Mouse (Mus musculus) regulatory T cell (primary cell): ENCODE measurements around the gene Gmpr.
"Not testable (repeated sequence)": the region's sequence is repeated elsewhere in the genome, so short reads cannot be mapped to it uniquely, and the experiment has no call there.

ENCODE experiments used
- in situ Hi-C: fragments of 300-600 bp; cut with MboI, MseI; formaldehyde crosslinking; loops from one replicate; pipeline ENCODE4 v1.15.1; 2025; ENCODE audit warnings: high pct_unique_total_duplicates

Gene Gmpr

DNA sequence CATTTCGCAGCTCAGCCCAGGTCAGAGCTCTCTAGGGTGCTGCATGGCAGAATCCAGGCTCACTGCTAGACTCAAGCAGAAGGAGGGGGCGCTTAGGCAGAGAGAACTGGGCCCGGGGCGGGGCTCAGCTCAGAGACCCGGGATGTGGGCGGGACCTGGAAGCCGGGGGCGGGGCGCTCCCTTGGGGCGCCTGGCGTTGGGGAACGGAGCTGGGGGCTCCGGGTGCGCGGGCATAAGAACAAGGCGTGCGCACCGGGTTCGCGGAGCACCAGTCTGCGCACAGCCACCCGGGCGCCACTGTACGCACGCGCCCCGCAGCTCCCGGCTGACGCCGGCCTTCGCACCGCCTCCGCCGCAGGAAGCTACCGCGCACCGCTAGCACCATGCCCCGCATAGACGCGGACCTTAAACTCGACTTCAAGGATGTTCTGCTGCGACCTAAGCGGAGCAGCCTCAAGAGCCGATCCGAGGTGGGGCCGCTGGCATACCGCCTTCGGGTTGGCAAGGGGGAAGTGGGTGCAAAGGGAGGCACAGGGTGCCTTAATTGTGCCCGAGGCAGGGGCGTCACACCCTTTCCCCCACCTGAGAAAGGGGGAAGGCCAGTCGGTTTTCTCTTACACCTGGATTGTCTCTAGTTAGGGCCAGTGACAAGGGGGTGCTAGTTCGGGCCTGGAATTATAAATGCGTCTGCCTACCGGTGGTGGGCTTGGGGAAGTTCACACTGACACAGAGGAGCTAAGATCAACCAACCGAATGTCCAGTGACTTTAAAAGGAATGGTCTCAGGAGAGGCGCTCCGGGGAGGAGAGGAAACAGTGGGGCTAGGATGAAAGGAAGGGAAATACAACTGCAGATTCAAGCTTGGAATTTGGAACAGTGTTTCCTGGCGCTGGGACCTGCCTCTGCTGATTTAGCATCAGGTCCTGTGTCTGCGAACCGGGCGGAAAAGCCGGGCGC is at the start of gene Gmpr:
Gene Gmpr, plus strand, starts transcription at position 171 of the 956 bp plus-strand sequence.
- in situ Hi-C loops, result no loop called here

DNA sequence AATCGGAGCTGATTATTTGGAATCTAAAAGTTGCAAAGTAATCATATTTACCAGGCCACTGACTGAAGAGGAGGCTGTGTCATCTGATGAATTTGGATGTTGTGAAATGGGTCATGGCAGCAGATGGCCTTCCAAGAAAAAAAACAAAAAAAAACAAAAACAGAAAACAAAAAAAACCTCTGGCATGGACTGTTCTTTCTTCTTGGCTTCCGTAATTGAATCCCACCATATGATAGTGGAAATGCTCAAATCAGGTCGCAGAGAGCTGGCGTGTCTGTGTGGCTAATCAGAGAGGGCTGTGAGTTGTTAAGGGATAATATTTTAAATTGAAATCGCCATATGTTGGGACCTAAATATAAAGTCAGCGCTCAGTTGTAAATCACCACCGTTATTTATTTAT is 49.8 kb upstream of the Gmpr start:
- in situ Hi-C loops, result no loop called here

DNA sequence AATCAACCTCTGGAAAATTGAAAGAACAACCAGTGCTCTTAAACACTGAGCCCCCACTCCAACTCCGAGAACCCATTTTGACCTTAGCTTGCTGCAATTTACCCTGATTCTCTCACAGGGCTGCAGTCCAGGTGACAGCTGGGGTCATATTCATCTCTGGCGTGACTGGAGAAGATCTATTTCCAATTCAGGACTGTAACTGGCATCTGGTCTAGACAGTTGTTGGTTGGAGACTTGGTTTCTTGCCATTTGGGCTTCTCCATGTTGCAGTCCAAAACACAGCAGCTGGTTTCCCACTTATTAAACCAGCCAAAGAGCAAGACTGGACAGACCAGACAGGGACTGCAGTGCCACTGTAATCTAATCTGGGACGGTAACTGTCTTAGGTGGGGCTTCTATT is 47.1 kb upstream of the Gmpr start:
- in situ Hi-C loops, result no loop called here

DNA sequence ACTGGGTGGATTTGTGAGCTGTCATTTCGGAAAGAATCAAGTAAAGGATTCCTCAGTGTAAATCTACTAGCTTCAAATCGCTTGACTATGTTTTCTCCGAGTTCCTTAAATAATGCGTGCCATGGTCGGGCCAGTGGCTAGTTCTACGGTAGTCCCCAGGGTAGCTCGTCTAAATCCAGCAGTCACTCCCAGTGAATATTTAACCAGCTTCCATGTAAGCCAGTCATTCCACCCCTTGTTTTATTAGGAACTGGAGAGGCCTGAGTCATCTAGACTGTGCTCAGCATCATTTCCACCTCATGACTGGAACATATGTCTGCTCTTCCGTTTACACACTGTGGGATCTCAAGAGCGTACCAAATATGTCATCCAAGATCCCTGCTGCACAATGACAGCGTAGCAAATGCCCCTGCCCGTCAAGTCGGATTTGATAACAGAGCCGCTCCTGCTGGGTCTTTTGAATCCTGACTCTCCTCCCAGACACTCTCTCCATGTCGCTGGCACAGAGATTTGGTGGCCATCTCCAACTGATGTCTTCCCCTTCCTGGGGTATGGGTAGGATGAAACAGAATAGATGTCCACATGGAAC is 45.8 kb upstream of the Gmpr start:
- in situ Hi-C loops, result no loop called here

DNA sequence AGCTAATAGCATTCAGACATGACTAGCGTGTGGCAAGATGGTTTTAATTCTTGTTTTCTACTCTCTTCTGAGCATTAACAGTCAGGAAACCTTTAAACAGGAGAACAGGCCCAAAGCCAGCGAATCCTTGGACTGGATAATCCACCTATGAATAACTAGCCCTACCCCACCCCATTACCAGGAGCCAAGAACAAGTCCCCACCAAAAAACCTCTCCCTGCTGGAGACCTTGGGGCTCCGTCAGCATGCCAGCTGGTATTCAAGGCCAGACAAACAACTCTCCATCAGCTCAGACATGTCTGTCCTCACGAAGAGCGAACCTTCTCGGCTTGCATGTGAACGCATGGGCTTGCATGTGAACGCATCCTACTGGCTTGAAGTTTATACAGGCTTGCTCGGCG is 41.6 kb upstream of the Gmpr start:
- in situ Hi-C loops, result no loop called here

DNA sequence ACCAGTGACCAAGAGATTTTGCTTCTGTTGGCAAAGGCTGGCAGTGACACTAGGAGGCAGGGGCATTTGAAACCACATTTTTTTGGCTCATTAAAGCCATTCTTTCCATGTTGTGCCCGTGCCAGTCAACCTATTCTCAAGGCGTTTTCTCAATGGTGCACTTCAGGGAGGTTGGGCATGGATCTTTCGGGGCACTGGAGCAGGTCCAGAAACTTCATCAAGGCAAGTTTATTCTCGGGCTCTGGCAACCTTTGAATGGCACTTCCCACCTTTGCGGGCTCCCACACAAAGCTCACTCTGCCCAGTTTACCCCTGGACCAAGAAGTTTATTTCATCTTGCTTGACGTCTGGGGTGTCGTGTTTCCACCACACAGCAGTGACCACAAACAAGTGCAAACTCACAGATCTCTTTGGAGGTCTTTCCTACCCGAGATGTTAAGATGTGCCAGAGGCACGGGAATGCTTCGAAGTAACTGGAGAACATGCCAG is 41.2 kb upstream of the Gmpr start:
- in situ Hi-C loops, result no loop called here

DNA sequence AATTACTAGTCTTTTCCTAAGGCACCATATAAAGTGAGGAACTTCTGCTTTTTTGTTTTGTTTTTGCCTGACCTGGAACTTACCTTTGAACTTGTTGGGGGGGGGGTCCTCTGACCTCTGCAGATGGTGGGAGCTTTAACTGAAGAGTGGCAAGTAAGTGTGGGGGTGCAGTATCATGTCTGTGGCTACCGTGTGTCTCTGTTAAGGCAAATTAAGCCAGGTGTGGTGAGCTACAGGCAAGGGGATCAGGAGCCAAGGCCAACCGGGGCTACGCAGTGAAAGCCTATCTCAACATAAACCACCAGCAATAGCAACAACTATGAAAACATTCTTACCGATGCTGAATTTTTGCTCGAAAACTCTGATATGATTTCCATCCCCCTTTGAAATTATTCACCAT is 38.5 kb upstream of the Gmpr start:
- in situ Hi-C loops, result no loop called here

DNA sequence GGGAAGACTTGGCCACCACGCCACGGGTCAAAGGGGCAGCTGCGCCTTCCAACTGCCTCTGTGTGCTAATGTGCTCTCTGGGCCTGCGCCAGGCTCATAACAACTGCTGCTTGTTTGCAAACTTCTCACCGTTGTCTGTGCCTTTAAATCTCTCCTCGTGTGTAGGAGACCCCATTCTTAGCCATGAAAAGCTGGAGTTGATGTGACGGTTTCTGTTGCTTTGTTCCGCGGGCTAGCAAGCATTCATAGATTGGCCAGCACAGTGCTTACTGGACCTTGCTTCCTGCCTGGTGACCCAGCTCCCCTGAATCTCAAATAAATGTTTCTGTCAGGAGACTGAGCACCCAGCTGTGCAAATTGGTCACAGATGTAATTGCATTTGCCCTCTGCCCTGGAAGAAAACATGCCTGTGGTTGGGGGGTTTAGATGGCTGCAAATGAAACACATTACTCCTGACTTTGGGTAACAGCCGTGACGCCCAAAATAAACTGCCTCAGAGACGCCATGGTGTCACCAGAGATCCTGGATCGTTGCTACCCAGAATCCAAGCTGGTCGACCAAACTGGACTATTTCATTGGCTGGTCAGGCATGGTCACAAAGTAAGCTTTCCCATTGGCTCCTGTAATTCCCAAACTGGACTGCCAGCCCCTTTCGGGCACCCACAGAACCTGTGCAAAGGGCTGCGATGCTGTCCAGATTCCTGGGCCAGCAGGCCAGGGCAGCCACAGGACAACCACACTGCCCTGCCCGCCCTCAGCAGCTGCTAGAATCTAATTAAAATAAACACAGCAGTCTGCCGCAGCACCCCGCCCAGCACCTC is 37.6 kb upstream of the Gmpr start:
- in situ Hi-C loops, result no loop called here

DNA sequence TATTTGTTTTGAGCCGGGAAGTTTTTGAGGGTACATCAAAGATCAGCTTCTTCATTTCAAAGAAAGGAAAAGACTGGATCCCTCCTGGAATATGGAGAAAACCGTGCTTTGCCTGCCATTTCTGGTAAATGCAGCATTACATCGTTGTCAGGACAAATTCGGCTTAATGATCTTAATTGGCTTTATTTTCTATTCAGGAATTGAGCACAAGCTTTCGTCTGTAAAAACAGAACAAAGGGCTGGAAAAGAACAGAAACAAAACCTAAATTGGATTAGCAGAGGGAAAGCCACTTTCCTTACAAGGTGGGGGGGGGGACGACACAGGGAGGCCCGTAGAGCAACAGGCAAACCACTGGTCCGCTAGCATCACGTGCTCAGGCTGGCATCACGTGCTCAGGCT is 33.9 kb upstream of the Gmpr start:
- in situ Hi-C loops, result no loop called here

DNA sequence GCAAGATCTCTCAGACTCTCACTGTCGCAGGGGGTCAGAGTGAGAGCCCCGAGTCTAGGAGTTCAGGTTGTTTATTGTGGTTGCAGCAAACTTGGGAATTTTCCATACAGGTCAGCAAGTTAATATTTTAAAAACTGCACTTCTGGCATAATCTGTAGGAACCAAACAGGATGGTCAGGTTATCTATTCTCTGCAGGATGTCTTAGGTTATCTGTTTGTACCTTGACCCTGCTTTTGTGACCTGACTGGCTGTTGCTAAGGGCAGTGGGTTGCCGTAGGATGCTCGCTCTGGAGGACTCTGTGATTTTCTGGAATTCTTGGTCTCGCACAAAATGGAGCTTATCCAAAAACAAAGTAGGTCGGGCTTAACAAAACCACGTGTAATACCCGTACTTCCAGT is 31.9 kb upstream of the Gmpr start:
- in situ Hi-C loops, result loop anchor here (5.0 kb wide), 1 partner anchor 443 kb away; no protein-coding TSS in a partner anchor

DNA sequence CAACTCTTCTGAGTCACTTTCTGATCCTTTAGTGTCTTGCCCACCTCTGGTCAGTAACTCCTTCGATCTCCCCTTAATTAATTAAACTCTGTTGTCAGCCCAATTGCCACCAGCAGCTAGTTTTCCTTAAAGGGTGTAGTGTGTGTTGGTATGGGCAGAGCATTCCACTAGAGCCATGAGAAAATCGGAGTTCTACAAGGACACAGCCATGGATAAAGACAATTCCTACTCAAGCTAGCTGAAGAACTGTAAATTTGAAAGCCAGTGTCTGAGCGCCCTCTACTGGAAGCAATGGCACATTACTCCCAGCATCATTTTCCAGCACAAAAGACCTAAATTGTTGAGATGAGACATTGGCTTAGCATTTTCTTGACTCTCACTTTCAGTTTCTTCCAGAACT is 30.1 kb upstream of the Gmpr start:
- in situ Hi-C loops, result loop anchor here (5.0 kb wide), 1 partner anchor 445 kb away; no protein-coding TSS in a partner anchor

DNA sequence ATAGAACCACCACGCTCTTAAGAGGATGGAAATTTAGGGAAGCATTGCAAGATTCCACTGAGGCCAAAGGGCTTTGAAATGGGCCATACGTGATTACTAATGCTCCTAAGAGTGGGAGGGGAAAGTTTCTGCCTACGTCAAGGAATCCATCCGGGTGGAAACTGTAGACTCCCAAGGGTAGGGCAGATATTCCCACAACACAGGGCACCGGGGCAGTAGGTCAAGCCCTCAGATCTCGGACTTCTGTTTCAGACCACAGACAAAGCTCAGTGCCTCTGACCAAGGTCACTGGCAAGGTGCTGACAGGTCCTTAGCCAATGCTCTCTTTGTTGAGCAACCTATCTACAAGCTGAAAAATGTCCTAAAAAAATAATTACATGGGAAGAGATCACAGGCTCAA is 27.3 kb upstream of the Gmpr start:
- in situ Hi-C loops, result loop anchor here (5.0 kb wide), 1 partner anchor 448 kb away; no protein-coding TSS in a partner anchor

DNA sequence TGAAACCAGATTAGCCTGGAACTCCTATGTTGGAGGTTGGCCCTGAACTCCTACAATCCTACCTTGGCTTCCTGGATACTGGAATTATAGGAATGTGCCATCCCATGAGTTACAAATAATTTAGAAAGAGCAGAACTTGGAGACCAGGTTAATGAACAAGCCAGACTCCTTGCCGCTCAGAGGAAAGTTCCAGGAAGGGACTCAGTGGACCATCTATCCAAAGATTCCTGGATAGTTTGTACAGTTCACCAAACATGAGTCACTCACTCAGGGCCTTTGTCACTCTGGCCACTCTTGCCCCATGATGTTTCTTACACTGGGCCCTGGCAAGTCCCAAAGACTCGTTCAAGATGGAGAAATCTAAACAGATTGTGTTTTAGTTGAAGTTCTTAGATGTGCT is 24.0 kb upstream of the Gmpr start:
- in situ Hi-C loops, result no loop called here

DNA sequence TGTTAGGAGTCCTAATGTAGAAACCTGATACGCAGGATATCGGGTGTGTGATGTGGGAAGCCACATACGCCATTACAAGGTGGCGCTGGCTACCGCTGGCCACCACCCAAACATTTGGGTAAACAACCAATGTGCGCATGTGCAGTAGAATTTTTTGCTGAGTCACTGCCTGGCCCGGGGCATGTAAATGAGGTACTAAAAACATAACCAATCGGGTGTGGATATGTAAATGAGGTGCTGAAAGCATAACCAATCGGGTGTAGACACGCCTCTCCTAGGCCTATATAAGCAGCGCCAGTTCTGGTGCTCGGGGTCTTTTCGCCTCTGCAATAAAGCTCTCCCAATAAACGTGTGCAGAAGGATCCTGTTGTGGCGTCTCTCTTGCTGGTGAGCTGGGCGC is 23.3 kb upstream of the Gmpr start:
- in situ Hi-C loops, result not testable (repeated sequence)

DNA sequence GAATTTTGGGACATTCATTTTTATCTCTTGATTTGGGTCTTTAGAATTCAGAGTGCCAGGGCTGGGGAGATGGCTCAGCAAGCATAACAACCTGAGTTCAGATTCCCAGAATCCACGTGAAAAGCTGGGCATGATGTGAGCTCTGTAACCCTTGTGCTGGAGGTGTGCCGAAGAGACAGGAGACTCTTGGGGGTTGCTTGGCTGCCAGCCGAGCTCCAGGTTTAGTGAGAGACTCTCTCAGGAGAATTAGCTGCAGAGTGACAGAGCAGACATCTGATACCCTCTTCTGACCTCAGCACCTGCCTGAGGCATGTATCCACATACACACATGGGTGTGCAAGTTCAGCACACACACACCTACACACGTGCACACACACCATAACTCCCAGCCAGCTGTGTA is 21.6 kb upstream of the Gmpr start:
- in situ Hi-C loops, result no loop called here

DNA sequence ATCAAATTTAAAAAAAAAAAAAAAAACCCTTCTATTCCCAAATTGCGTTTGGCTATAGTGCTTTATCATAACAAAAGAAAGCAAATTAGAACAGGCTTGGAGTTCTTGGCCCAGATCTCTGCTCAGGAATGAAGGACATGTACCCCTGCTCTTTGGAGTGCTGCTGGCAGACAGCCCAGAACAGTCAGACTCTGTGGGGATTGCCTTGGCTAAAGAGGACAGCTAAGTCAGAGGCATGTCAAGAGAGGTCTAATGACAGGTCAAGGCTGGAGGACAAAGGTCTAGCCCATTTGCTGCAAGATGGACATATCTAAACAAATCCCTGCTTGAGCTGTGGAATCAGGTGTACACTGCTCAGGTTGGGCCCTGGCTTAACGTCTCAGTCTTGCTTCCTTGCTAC is 20.6 kb upstream of the Gmpr start:
- in situ Hi-C loops, result no loop called here

DNA sequence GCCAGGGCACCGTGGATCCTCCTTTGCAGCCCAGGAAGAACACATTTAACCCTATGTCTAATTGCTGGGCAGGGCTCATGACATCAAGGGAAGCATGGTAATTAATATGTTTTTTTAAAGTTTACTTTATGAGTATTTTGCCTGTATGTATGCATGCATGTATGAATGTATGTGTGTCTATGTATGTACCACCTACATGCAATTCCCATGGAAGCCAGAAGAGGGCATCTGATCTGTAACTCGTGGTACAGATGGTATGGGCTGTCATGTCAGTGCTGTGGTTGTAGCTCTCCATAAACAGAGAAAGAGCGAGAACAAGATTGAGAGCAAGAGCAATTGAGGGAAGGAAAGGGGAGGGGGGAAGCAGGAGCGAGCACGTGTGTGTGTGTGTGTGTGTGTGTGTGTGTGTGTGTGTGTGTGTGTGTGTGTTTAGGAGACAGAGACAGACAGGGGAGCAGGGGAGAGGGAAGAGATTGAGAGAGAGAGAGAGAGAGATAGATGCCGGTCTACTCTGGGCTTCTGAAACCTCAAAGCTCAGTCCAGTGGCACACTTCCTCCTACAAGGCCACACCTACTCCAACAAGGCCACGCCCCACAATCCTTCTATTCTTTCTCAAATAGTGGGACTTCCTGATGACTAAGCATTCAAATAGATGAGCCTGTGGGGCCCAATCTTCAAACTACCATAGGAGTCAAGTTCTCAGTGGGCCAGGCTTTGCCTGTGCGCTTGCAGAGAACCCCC is 15.1 kb upstream of the Gmpr start:
- in situ Hi-C loops, result no loop called here

DNA sequence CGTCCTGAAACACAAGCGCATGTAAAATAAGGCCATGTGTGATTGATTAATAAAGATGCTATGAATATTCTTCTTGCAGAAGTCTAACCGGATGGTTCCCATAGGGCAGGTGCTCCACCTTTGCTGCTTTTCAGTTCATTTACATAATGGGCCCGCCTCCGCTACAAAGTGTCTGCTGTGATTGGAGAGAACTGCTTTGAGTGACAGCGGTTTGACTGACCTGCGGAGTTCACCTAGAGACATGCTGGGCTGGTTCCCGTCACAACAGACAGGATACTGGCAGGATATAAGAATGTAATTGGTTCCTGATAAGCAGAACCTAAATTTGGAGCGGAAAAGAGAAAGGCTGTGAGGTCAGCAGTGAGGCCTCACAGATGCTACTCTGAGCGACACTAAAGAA is 13.4 kb upstream of the Gmpr start:
- in situ Hi-C loops, result no loop called here

DNA sequence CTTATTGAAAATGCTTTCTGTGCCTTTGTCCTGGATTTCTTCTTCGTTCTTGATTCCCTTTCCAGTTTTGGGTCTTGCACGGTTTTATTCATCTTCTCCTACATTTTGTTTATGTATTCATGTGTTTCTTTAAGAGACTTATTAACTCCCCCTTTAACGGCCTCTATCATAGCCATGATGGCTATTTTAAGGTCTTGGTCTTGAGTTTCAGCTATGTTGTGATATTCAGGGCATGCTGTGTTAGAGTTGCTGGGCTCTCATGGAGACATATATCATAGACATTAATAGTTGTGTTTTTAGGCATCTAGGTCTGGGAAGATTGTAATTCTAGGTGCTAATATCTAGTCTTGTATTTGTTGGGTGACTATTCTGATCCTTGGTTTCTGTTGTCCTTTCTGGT is 8.6 kb upstream of the Gmpr start:
- in situ Hi-C loops, result no loop called here

DNA sequence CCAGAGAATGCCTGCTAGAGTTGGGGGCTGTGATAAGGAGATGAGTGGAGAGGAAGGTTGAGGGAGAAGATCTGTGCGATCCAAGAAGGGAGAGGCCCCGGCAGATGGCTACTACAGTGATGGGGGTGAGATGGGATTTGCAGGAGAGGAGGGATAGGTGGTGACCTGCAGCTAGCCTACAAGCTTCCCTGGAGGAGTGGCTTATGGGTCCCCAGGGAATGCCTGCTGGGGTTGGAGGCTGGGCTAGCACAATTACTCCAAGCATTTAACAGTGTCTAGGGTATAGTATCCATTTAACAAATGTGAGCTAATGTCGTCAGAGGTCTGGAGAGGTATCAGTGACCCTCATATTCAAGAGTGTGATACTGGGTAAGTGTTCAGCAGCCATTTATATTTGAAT is 7.9 kb upstream of the Gmpr start:
- in situ Hi-C loops, result no loop called here

DNA sequence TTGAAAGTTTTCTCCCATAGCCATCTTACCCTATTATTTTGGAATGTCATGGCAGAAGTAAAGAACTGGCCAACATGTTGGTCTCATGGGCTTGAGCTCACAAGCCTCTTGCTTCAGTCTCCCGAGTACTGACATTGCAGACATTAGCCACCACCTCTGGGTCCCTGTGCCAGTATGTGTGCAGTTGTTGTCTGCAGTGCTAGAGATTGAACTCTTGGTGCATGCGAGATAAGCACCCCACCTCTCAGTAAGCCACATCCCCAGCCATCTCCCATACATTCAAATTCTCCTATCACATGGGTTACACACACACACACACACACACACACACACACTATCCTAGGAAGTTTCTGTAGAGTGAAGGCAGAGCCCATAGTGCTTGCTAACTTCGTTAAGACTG is 7.3 kb upstream of the Gmpr start:
- in situ Hi-C loops, result no loop called here
